Mouse (Mus musculus) E14TG2a.4 (cell line): ENCODE data around the gene Hacd1.

Source experiments
- CTCF ChIP-seq: conservative IDR thresholded peaks from 2 replicates; pipeline ENCODE4 v1.5.1; 2014; ENCODE audit warnings: low read length
- NANOG ChIP-seq: IDR thresholded peaks from 2 replicates; pipeline ENCODE4 v1.6.1; 2014; ENCODE audit warnings: borderline replicate concordance, low read length, mixed read lengths

- peak; percentile 68 for TF ChIP-seq CTCF
- no peak for TF ChIP-seq NANOG
Measured at GRCm38 (mm10) chr2:14048381-14048780, 7.6 kb downstream of the Hacd1 start.
